Mouse (Mus musculus) stomach, postnatal 0 days (tissue): Measurements from ENCODE around the gene Irgq.

Experiments
- CTCF ChIP-seq: IDR thresholded peaks from 2 replicates; pipeline ENCODE4 v1.5.1; 2016; ENCODE audit warnings: antibody characterized with exemption, low read depth, mild to moderate bottlenecking, moderate library complexity
- EP300 ChIP-seq: optimal IDR thresholded peaks from 2 replicates; pipeline ENCODE3; 2016; ENCODE audit warnings: antibody characterized with exemption

- no peak for TF ChIP-seq CTCF
- no peak for TF ChIP-seq EP300
Observed at GRCm38 (mm10) chr7:24499856-24500577, 30.5 kb upstream of the Irgq start.
